Mouse (Mus musculus) limb, embryonic 11.5 days (tissue): Measurements from ENCODE around the gene Pcolce2. TPM values are rescaled to one million over a fixed set of nuclear protein-coding genes. Genes with fewer than 3 reads are reported as not detected.

Source experiments
- ATAC-seq: fragments of 200-750 bp; cut with Nextera tagmentation; 2 replicates; pipeline ENCODE4 v1.8.0; 2017; ENCODE audit warnings: low read depth; ENCODE audit not compliant: insufficient number of reproducible peaks, low FRiP score, low TSS enrichment
- DNase-seq: peaks from one replicate; pipeline ENCODE4 v3.0.0-alpha.2; 2015; ENCODE audit warnings: low spot score
- H3K27ac ChIP-seq: fragments of 300-500 bp; sonication (generic); replicated peaks from 2 replicates; pipeline ENCODE4 v1.5.1; 2014; ENCODE audit warnings: low read depth, mild to moderate bottlenecking, low read length
- H3K27me3 ChIP-seq: fragments of 300-500 bp; sonication (generic); 2 replicates; pipeline ENCODE4 v1.6.1; 2014; ENCODE audit warnings: mild to moderate bottlenecking, low read length, mixed read lengths; ENCODE audit not compliant: control insufficient read depth, insufficient read depth
- H3K36me3 ChIP-seq: fragments of 300-500 bp; sonication (generic); 2 replicates; pipeline ENCODE4 v1.6.1; 2014; ENCODE audit warnings: mild to moderate bottlenecking, low read length, moderate library complexity, mixed read lengths; ENCODE audit not compliant: control insufficient read depth, insufficient read depth
- H3K4me1 ChIP-seq: fragments of 300-500 bp; sonication (generic); 2 replicates; pipeline ENCODE4 v1.6.1; 2014; ENCODE audit warnings: low read length, mixed read lengths; ENCODE audit not compliant: control insufficient read depth, insufficient read depth
- H3K4me2 ChIP-seq: fragments of 300-500 bp; sonication (generic); 2 replicates; pipeline ENCODE4 v1.6.1; 2014; ENCODE audit warnings: low read depth, mild to moderate bottlenecking, moderate library complexity; ENCODE audit not compliant: severe bottlenecking
- H3K4me3 ChIP-seq: fragments of 300-500 bp; sonication (generic); 2 replicates; pipeline ENCODE4 v1.5.1; 2014; ENCODE audit warnings: low read depth, low read length
- H3K9ac ChIP-seq: fragments of 300-500 bp; sonication (generic); 2 replicates; pipeline ENCODE4 v1.6.1; 2014; ENCODE audit warnings: mild to moderate bottlenecking, low read length
- H3K9me3 ChIP-seq: fragments of 300-500 bp; sonication (generic); 2 replicates; pipeline ENCODE4 v1.6.1; 2016; ENCODE audit warnings: low read length; ENCODE audit not compliant: control insufficient read depth
- WGBS: fragments of 180-500 bp; shearing (Covaris S2); extraction: QIAGEN DNeasy Blood & Tissue Kit; methylation state at CpG from one replicate; pipeline ENCODE4 v1.1.7; 2014; 5-methylcytosine and 5-hydroxymethylcytosine counted together
- polyA plus RNA-seq: library from polyadenylated mRNA; unstranded; fragments of >200 nt; fragmentation: Nextera tagmentation; extraction: Ambion mirVana; gene quantifications from 2 replicates; pipeline ENCODE4 v1.2.1, GENCODE M21; 2014

Pcolce2 gene
- polyA plus RNA-seq, 1 experiment from 2014 or later = 8.9 TPM

- ATAC-seq (no peak), DNase-seq (no peak)
- no peaks in the 10 kb centered on the region for H3K4me1 ChIP-seq
- no peaks in the 10 kb centered on the region; the same call in 1 of the 2 replicates for H3K9me3 ChIP-seq
- H3K27me3 ChIP-seq = no peaks in the 10 kb centered on the region
- H3K36me3 ChIP-seq = no peaks in the 10 kb centered on the region
- no peak overlapping the region for H3K9ac ChIP-seq
- 53% methylated on average over 9 of the region's 9 CpGs for WGBS
- H3K4me2 ChIP-seq = no peak overlapping the region
- H3K27ac ChIP-seq = no peak overlapping the region
- no peak overlapping the region for H3K4me3 ChIP-seq
These were observed 30.4 kb downstream of the Pcolce2 start for GRCm38 (mm10) chr9:95667836-95668235.

- Histone ChIP-seq H3K4me2 (no peak overlapping the region), H3K9me3 (no peaks in the 10 kb centered on the region; the same call in 1 of the 2 replicates), H3K27ac (no peak overlapping the region), H3K4me1 (no peaks in the 10 kb centered on the region), H3K4me3 (no peak overlapping the region), H3K9ac (no peak overlapping the region), H3K36me3 (no peaks in the 10 kb centered on the region), H3K27me3 (no peaks in the 10 kb centered on the region)
- 59% methylated on average over 5 of the region's 5 CpGs for WGBS
- no peak for ATAC-seq
- no peak for DNase-seq
These were observed 30.9 kb downstream of the Pcolce2 start for GRCm38 (mm10) chr9:95668306-95668705.

GRCm38 (mm10) chr9:95672331-95672730, 34.9 kb downstream of the Pcolce2 start:
- Histone ChIP-seq H3K27ac (no peak overlapping the region), H3K4me1 (no peaks in the 10 kb centered on the region), H3K4me2 (no peak overlapping the region), H3K36me3 (no peaks in the 10 kb centered on the region), H3K27me3 (no peaks in the 10 kb centered on the region), H3K9me3 (no peaks in the 10 kb centered on the region; the same call in 1 of the 2 replicates), H3K4me3 (no peak overlapping the region), H3K9ac (no peak overlapping the region)
- ATAC-seq = no peak
- DNase-seq = no peak
- WGBS = 96% methylated on average over 3 of the region's 3 CpGs

- DNase-seq (no peak), ATAC-seq (no peak)
- Histone ChIP-seq H3K36me3 (no peaks in the 10 kb centered on the region), H3K4me3 (no peak overlapping the region), H3K4me1 (no peaks in the 10 kb centered on the region), H3K4me2 (no peak overlapping the region), H3K27ac (no peak overlapping the region), H3K9ac (no peak overlapping the region), H3K27me3 (no peaks in the 10 kb centered on the region), H3K9me3 (no peaks in the 10 kb centered on the region; the same call in 1 of the 2 replicates)
- WGBS = 84% methylated on average over 6 of the region's 6 CpGs
These were observed 35.4 kb downstream of the Pcolce2 start for GRCm38 (mm10) chr9:95672760-95673159.

- Histone ChIP-seq H3K9ac (no peak overlapping the region), H3K36me3 (no peaks in the 10 kb centered on the region), H3K4me2 (no peak overlapping the region), H3K4me1 (no peaks in the 10 kb centered on the region), H3K4me3 (no peak overlapping the region), H3K9me3 (no peaks in the 10 kb centered on the region; the same call in 1 of the 2 replicates), H3K27ac (no peak overlapping the region), H3K27me3 (no peaks in the 10 kb centered on the region)
- ATAC-seq (no peak), DNase-seq (no peak)
- 90% methylated on average over 9 of the region's 9 CpGs for WGBS
These were observed 37.8 kb downstream of the Pcolce2 start for GRCm38 (mm10) chr9:95675064-95675699.

GRCm38 (mm10) chr9:95676021-95676420, 38.6 kb downstream of the Pcolce2 start:
- DNase-seq = no peak
- 99% methylated on average over 4 of the region's 4 CpGs for WGBS
- Histone ChIP-seq H3K27me3 (no peaks in the 10 kb centered on the region), H3K9me3 (no peaks in the 10 kb centered on the region; the same call in 1 of the 2 replicates), H3K4me2 (no peak overlapping the region), H3K36me3 (no peaks in the 10 kb centered on the region), H3K4me1 (no peaks in the 10 kb centered on the region), H3K4me3 (no peak overlapping the region), H3K27ac (no peak overlapping the region), H3K9ac (no peak overlapping the region)
- no peak for ATAC-seq

GRCm38 (mm10) chr9:95679966-95680365, 42.6 kb downstream of the Pcolce2 start:
- Histone ChIP-seq H3K4me1 (no peaks in the 10 kb centered on the region), H3K27ac (no peak overlapping the region), H3K9ac (no peak overlapping the region), H3K9me3 (no peaks in the 10 kb centered on the region), H3K4me3 (no peak overlapping the region), H3K27me3 (no peaks in the 10 kb centered on the region), H3K4me2 (no peak overlapping the region), H3K36me3 (no peaks in the 10 kb centered on the region)
- 89% methylated on average over 7 of the region's 7 CpGs for WGBS
- ATAC-seq (no peak), DNase-seq (no peak)

GRCm38 (mm10) chr9:95680691-95681090, 43.3 kb downstream of the Pcolce2 start:
- DNase-seq = no peak
- 93% methylated on average over 11 of the region's 11 CpGs for WGBS
- no peaks in the 10 kb centered on the region for H3K9me3 ChIP-seq
- ATAC-seq = no peak
- H3K27me3 ChIP-seq = no peaks in the 10 kb centered on the region
- no peak overlapping the region for H3K9ac ChIP-seq
- H3K36me3 ChIP-seq = no peaks in the 10 kb centered on the region
- no peak overlapping the region for H3K4me2 ChIP-seq
- no peak overlapping the region for H3K27ac ChIP-seq
- H3K4me3 ChIP-seq = no peak overlapping the region
- no peaks in the 10 kb centered on the region; the same call in 1 of the 2 replicates for H3K4me1 ChIP-seq
